9 mouse cellular contexts compared by ENCODE assay signal in the genomic region with DNA sequence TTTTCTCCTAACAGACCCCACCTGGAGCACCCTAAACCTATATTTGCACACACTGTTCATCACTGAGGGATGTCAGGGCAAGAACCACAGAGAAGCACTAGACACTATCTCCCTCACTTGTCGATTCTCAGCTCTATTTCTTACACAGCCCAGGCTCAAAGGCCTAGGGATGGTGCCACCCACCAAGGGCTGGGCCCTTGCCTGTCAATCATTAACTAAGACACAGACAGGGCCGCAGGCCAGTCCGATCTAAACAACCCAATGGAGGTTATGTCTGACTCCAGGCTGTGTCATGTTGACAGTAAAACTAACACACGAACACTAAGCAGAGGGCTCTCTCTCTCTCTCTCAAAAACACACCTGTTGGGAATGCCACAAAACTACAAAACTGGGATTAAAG. TPM values are rescaled to one million over a fixed set of nuclear protein-coding genes. Genes with fewer than 3 reads are reported as not detected.
DNase-seq lines count a peak whose midpoint lies in the region; ATAC-seq and TF ChIP-seq lines count a peak whose summit lies in the region.
"Had no signal": no experiment of that assay in that cellular context is flagged by ENCODE, and none has a peak within 500 bp of the region (broad histone marks: within the 10 kb centered on the region; RNA-seq: fewer than 3 reads in every experiment).

No protein-coding gene starts in this region.

- H3K27ac ChIP-seq in lung, postnatal 0 days (ENCODE audit: low read length) = peak overlapping the region; percentile 26; the same call in 1 of the 2 replicates
- peak overlapping the region; percentile 37 for H3K27ac ChIP-seq in intestine, embryonic 15.5 days
- no peak overlapping the region for H3K27ac ChIP-seq in stomach, postnatal 0 days (replicated peaks)

- ATAC-seq in lung, postnatal 0 days = no peak
- no peak for ATAC-seq in intestine, embryonic 15.5 days
- peak; percentile 57; the same call in 1 of the 2 replicates for ATAC-seq in stomach, postnatal 0 days (ENCODE audit: low FRiP score, low TSS enrichment)

- no peak for DNase-seq in lung, postnatal 0 days (ENCODE audit: low spot score)
- DNase-seq in lung, postnatal 10 days = no peak
- peak; percentile 43 for DNase-seq in kidney, postnatal 10 days
- no peak for DNase-seq in stomach, postnatal 0 days (ENCODE audit: low spot score)
- no peak for DNase-seq in urinary bladder, postnatal 4 days (ENCODE audit: low spot score in 2 of 2)
- no peak for DNase-seq in spleen, postnatal 10 days (ENCODE audit: low spot score in 2 of 2)
- DNase-seq: lung, embryonic 14.5 days; right cerebral cortex, adult 18-20 months had no signal

- H3K9ac ChIP-seq in lung, postnatal 0 days (replicated peaks; ENCODE audit: low read depth) = no peak overlapping the region
- no peak overlapping the region for H3K9ac ChIP-seq in intestine, embryonic 15.5 days
- no peak overlapping the region for H3K9ac ChIP-seq in stomach, postnatal 0 days (ENCODE audit: low read length)
- H3K9ac ChIP-seq: lung, embryonic 14.5 days had no signal

- WGBS in lung, postnatal 0 days = 64% methylated on average over 4 of the region's 4 CpGs
- WGBS in intestine, embryonic 15.5 days = 51% methylated on average over 4 of the region's 4 CpGs
- 46% methylated on average over 4 of the region's 4 CpGs for WGBS in stomach, postnatal 0 days

- peaks cover 9% of the 10 kb centered on the region; the same call in 1 of the 2 replicates for H3K4me1 ChIP-seq in lung, postnatal 0 days (ENCODE audit: insufficient read depth, low read depth, low read length)
- H3K4me1 ChIP-seq in intestine, embryonic 15.5 days (replicated peaks) = peaks cover 42% of the 10 kb centered on the region
- no peaks in the 10 kb centered on the region; the same call in 1 of the 2 replicates for H3K4me1 ChIP-seq in stomach, postnatal 0 days (replicated peaks; ENCODE audit: control insufficient read depth, insufficient read depth)

- no peak overlapping the region for H3K4me3 ChIP-seq in lung, postnatal 0 days (ENCODE audit: low read depth, low read length)
- H3K4me3 ChIP-seq in intestine, embryonic 15.5 days (replicated peaks) = no peak overlapping the region
- no peak overlapping the region for H3K4me3 ChIP-seq in stomach, postnatal 0 days (ENCODE audit: low read depth, low read length)

- H3K36me3 ChIP-seq in lung, postnatal 0 days (ENCODE audit: insufficient read depth, low read length) = no peaks in the 10 kb centered on the region
- no peaks in the 10 kb centered on the region for H3K36me3 ChIP-seq in intestine, embryonic 15.5 days
- H3K36me3 ChIP-seq in stomach, postnatal 0 days (ENCODE audit: control insufficient read depth, insufficient read depth, low read length) = no peaks in the 10 kb centered on the region

- no peak overlapping the region for H3K4me2 ChIP-seq in lung, postnatal 0 days (replicated peaks; ENCODE audit: low read depth, low read length)
- no peak overlapping the region for H3K4me2 ChIP-seq in intestine, embryonic 15.5 days (replicated peaks)
- H3K4me2 ChIP-seq in stomach, postnatal 0 days (replicated peaks; ENCODE audit: low read depth) = no peak overlapping the region

- H3K9me3 ChIP-seq in lung, postnatal 0 days (ENCODE audit: low read length) = no peaks in the 10 kb centered on the region
- no peaks in the 10 kb centered on the region for H3K9me3 ChIP-seq in intestine, embryonic 15.5 days
- H3K9me3 ChIP-seq in stomach, postnatal 0 days (ENCODE audit: control insufficient read depth, low read length) = no peaks in the 10 kb centered on the region

- H3K27me3 ChIP-seq in lung, postnatal 0 days (replicated peaks; ENCODE audit: insufficient read depth, low read length) = no peaks in the 10 kb centered on the region
- no peaks in the 10 kb centered on the region for H3K27me3 ChIP-seq in intestine, embryonic 15.5 days (replicated peaks)
- H3K27me3 ChIP-seq in stomach, postnatal 0 days (ENCODE audit: control insufficient read depth, insufficient read depth, low read length) = no peaks in the 10 kb centered on the region

- TF ChIP-seq EP300 in lung, postnatal 0 days (IDR thresholded peaks at IDR 0.05) = no peak
- TF ChIP-seq EP300 in stomach, postnatal 0 days (optimal IDR thresholded peaks at IDR 0.05) = no peak

- TF ChIP-seq CTCF in lung, postnatal 0 days (IDR thresholded peaks at IDR 0.05) = no peak
- no peak for TF ChIP-seq CTCF in stomach, postnatal 0 days (IDR thresholded peaks at IDR 0.05; ENCODE audit: low read depth)

RNA-seq across cellular contexts. Expression of a gene that starts 9.7 kb away (rescaled TPM):
- polyA plus RNA-seq in lung, postnatal 0 days (2015; fragmentation: Nextera tagmentation; extraction: Ambion mirVana) = 15.5 and 18.8 TPM in 2 replicates
- polyA plus RNA-seq in intestine, embryonic 15.5 days (2015; fragmentation: Nextera tagmentation; extraction: Ambion mirVana) = 18.3 and 18.4 TPM in 2 replicates
- polyA plus RNA-seq in stomach, postnatal 0 days (2015; fragmentation: Nextera tagmentation; extraction: Ambion mirVana) = 9.0 and 11.0 TPM in 2 replicates
